Mouse (Mus musculus) thymus, postnatal 10 days (tissue): ENCODE results near the gene Omd.

Source experiments
- DNase-seq, 2 experiments: peaks; one replicate each; pipeline ENCODE4 v3.0.0; 2021; ENCODE audit warnings: low spot score in 2 of 2

The Omd gene

DNA sequence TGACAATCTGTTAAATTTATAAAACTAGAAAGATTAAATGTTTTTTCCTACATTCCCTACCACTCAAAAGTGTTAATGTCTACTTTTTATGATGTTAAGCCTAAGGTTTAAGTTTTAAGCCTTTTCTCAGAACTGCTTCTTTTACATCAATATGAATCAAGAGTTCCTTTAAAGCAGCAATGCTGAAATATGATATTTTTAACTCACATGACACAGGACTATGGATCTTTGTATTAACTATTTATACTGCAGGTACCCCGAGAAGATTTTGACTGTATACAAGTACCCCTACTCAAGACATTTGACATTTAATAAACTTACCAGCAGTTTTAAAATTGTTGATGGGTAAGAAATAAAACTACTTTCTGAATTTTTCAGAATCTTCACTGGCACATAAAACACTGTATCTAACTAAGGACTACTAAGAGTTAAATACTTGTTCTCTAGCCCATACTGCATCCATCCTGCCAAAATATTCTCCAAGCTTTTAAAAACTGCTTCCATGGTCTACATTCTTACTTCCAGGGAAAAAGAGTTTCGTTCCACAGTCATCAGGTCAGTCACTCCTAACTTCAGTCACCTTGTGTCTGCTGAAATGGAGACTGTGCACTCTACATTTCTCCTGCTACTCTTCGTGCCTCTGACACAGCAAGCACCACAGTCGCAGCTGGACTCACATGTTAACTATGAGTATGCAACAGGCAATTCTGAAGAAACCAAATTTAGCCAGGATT lies 26.5 kb downstream of the Omd start:
- no peak for DNase-seq

DNA sequence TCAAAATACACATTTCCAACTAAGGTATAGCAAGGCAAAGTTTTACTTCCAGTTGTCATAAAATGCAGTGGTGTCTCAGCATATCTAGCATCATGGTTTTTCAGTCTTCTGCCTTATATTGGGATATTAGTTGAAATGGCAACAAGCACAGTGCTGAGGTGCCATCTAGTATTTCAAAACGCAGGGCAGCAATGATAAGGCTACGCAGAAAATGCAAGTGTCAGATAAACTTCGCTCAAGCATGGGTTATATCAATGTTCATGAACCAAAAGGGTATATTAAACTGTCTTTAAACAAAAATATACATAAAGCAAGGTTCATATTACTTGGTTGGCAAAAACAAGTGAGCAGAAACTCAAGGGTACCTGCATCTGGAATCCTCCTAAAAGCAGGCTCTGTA lies 34.8 kb downstream of the Omd start:
- DNase-seq = no peak

DNA sequence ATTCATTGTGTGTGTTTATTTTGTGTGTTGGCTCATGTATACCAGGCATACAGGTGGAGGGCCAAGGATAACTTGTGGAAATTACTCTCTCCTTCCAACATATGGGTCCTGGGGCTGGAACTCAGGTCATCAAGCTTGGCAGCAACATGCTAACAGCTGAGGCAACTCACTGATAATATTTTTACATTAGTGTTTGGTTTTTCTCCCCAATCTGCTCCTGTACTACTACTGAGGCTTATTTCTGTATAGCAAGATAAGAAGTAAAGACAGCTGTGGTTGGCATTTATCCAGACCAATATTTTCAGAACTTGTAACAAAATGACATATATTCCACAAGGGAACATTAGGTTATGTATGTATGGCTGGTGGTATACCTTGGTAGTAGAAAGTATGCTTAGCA lies 36.1 kb downstream of the Omd start:
- DNase-seq = no peak

- no peak for DNase-seq
Measured at GRCm38 (mm10) chr13:49623216-49623615, 41.0 kb downstream of the Omd start.

GRCm38 (mm10) chr13:49628167-49628566 lies 45.9 kb downstream of the Omd start:
- no peak for DNase-seq

GRCm38 (mm10) chr13:49629076-49629475 lies 46.8 kb downstream of the Omd start:
- DNase-seq = no peak

DNA sequence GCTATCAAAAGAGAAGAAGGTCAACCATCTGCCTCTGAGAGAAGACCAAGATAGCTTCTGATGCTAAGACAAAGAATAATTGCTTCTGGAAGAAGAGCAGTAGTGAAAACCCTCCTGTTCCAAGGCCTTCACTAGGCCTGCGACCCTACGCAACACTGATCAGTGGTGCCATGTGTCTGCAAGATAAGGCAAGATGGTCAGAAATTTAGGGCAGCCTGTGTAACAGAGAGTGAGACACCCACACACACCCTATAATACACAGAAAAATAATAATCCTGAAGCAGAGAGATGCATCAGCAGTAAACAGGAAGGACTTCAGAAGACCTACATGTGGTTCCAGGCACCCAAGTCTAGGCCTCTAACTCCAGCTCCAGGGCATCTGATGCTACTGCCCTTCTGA lies 57.7 kb downstream of the Omd start:
- no peak for DNase-seq
